Mouse (Mus musculus) G1E (cell line): ENCODE measurements around the gene Arl4d. TPM values are rescaled to one million over a fixed set of nuclear protein-coding genes. Genes with fewer than 3 reads are reported as not detected.
"Not testable (repeated sequence)": the region's sequence is repeated elsewhere in the genome, so short reads cannot be mapped to it uniquely, and the experiment has no call there.

ENCODE experiments used
- ATAC-seq: 2 replicates; pipeline ENCODE4 v1.8.0; 2016; ENCODE audit warnings: mild to moderate bottlenecking; ENCODE audit not compliant: insufficient number of reproducible peaks, poor library complexity, low FRiP score, severe bottlenecking; ENCODE audit errors: extremely low read depth
- DNase-seq: peaks from one replicate; pipeline ENCODE4 v3.0.0; 2012; ENCODE audit warnings: low spot score
- H3K27me3 ChIP-seq: 2 replicates; pipeline ENCODE4 v1.6.1; 2012; ENCODE audit warnings: mild to moderate bottlenecking, low read length, inconsistent platforms; ENCODE audit not compliant: insufficient read depth
- H3K36me3 ChIP-seq: replicated peaks from 2 replicates; pipeline ENCODE3; 2012; ENCODE audit warnings: mild to moderate bottlenecking, inconsistent platforms
- H3K4me1 ChIP-seq: 2 replicates; pipeline ENCODE4 v1.6.1; 2012; ENCODE audit warnings: low read depth, low read length, inconsistent platforms, mixed read lengths; ENCODE audit not compliant: insufficient read depth
- H3K4me3 ChIP-seq: 2 replicates; pipeline ENCODE4 v1.5.1; 2012; ENCODE audit warnings: low read depth, mild to moderate bottlenecking, inconsistent platforms, low read length, moderate library complexity, mixed read lengths
- H3K9me3 ChIP-seq: replicated peaks from 2 replicates; pipeline ENCODE4 v1.6.1; 2012; ENCODE audit warnings: inconsistent platforms
- CTCF ChIP-seq: IDR thresholded peaks from 2 replicates; pipeline ENCODE4 v1.5.1; 2012; ENCODE audit warnings: low read depth, low read length, inconsistent platforms, mixed read lengths
- GATA1 ChIP-seq: IDR thresholded peaks from 2 replicates; pipeline ENCODE4 v1.6.1; 2012; ENCODE audit warnings: borderline replicate concordance, low read length, inconsistent platforms, mixed read lengths
- GATA2 ChIP-seq: IDR thresholded peaks from 2 replicates; pipeline ENCODE4 v1.6.1; 2012; ENCODE audit warnings: low read depth, low read length, inconsistent platforms, borderline replicate concordance
- POLR2AphosphoS5 ChIP-seq: IDR thresholded peaks from 2 replicates; pipeline ENCODE4 v1.6.1; 2012; ENCODE audit warnings: low read depth, low read length, inconsistent platforms; ENCODE audit not compliant: insufficient replicate concordance
- TAL1 ChIP-seq: conservative IDR thresholded peaks from 2 replicates; pipeline ENCODE4 v1.6.1; 2012; ENCODE audit warnings: low read depth, low read length, inconsistent platforms, mixed read lengths
- polyA plus RNA-seq: library from polyadenylated mRNA; stranded (reverse); fragments of >175 nt; gene quantifications from 2 replicates; pipeline ENCODE4 v1.2.3, GENCODE M21; 2012
- total RNA-seq, 2 experiments: library from RNA; stranded (forward) in 1 of 2; stranded (reverse) in 1 of 2; fragments of 200-1000 nt in 1 of 2; fragments of >200 nt in 1 of 2; fragmentation: Nextera tagmentation in 1 of 2; gene quantifications; 2 replicates each; pipeline ENCODE4 v1.2.3; 2014 to 2017

Gene Arl4d
- total and polyA plus RNA-seq, 3 experiments = 2.2 to 5.2 (median 3.5) TPM

GRCm38 (mm10) chr11:101656356-101656755 is 9.0 kb upstream of the Arl4d start:
- no peak overlapping the region for H3K4me3 ChIP-seq
- peaks cover 27% of the 10 kb centered on the region for H3K27me3 ChIP-seq
- no peak for TF ChIP-seq CTCF
- no peak for TF ChIP-seq GATA1
- TF ChIP-seq POLR2AphosphoS5 = no peak
- TF ChIP-seq TAL1 = no peak
- no peak for TF ChIP-seq GATA2
- H3K9me3 ChIP-seq = no peaks in the 10 kb centered on the region
- DNase-seq = no peak
- H3K4me1 ChIP-seq = peaks cover 25% of the 10 kb centered on the region
- no peaks in the 10 kb centered on the region for H3K36me3 ChIP-seq
- ATAC-seq = no peak

GRCm38 (mm10) chr11:101657528-101657885 is 7.8 kb upstream of the Arl4d start:
- ATAC-seq = no peak
- TF ChIP-seq TAL1 = no peak
- no peak for TF ChIP-seq GATA2
- no peak for TF ChIP-seq GATA1
- H3K36me3 ChIP-seq = no peaks in the 10 kb centered on the region
- H3K9me3 ChIP-seq = no peaks in the 10 kb centered on the region
- DNase-seq = no peak
- no peak overlapping the region for H3K4me3 ChIP-seq
- peaks cover 25% of the 10 kb centered on the region for H3K27me3 ChIP-seq
- H3K4me1 ChIP-seq = peaks cover 34% of the 10 kb centered on the region

- not testable (repeated sequence) for H3K9me3 ChIP-seq, H3K36me3 ChIP-seq, H3K4me3 ChIP-seq
- DNase-seq (peak; percentile 70), ATAC-seq (peak; percentile 83)
- TF ChIP-seq POLR2AphosphoS5 = peak; percentile 97; the same call in 1 of the 2 replicates
- Histone ChIP-seq H3K27me3 (peaks cover 21% of the 10 kb centered on the region), H3K4me1 (peaks cover 36% of the 10 kb centered on the region)
These were observed 7.2 kb upstream of the Arl4d start for GRCm38 (mm10) chr11:101657886-101658750.

GRCm38 (mm10) chr11:101658751-101659558 is 6.4 kb upstream of the Arl4d start:
- DNase-seq = peak; percentile 38
- peak; percentile 62; the same call in 1 of the 2 replicates for ATAC-seq

GRCm38 (mm10) chr11:101661191-101661590 is 4.2 kb upstream of the Arl4d start:
- H3K4me3 ChIP-seq = no peak overlapping the region
- H3K36me3 ChIP-seq = no peaks in the 10 kb centered on the region
- DNase-seq = no peak
- TF ChIP-seq TAL1 (no peak), GATA1 (no peak), CTCF (no peak), GATA2 (no peak), POLR2AphosphoS5 (no peak)
- no peak for ATAC-seq
- no peaks in the 10 kb centered on the region for H3K27me3 ChIP-seq
- peaks cover 55% of the 10 kb centered on the region for H3K4me1 ChIP-seq
- H3K9me3 ChIP-seq = no peaks in the 10 kb centered on the region

More at GRCm38 (mm10) chr11:101658751-101659558, 6.4 kb upstream of the Arl4d start:
- no peaks in the 10 kb centered on the region for H3K9me3 ChIP-seq
- H3K27me3 ChIP-seq = peaks cover 14% of the 10 kb centered on the region
- no peaks in the 10 kb centered on the region for H3K36me3 ChIP-seq
- TF ChIP-seq GATA2 (no peak), TAL1 (no peak), CTCF (peak; percentile 18; the same call in 1 of the 2 replicates), GATA1 (no peak), POLR2AphosphoS5 (peak; percentile 96)
- peaks cover 41% of the 10 kb centered on the region for H3K4me1 ChIP-seq
- no peak overlapping the region for H3K4me3 ChIP-seq

GRCm38 (mm10) chr11:101661786-101662185 is 3.6 kb upstream of the Arl4d start:
- Histone ChIP-seq H3K4me3 (no peak overlapping the region), H3K27me3 (peaks cover 2% of the 10 kb centered on the region; the same call in 1 of the 2 replicates), H3K36me3 (peaks cover 4% of the 10 kb centered on the region), H3K4me1 (peaks cover 60% of the 10 kb centered on the region), H3K9me3 (no peaks in the 10 kb centered on the region)
- no peak for ATAC-seq
- no peak for TF ChIP-seq GATA2
- TF ChIP-seq GATA1 = no peak
- TF ChIP-seq CTCF = no peak
- no peak for TF ChIP-seq TAL1
- TF ChIP-seq POLR2AphosphoS5 = no peak
- DNase-seq = no peak
